Mouse (Mus musculus) central nervous system, embryonic 14 days (tissue): ENCODE results near the gene Dynlt1b. TPM values are rescaled to one million over a fixed set of nuclear protein-coding genes. Genes with fewer than 3 reads are reported as not detected.

Source experiments
- polyA plus RNA-seq: library from polyadenylated mRNA; depleted of rRNA; stranded (reverse); fragments of >200 nt; gene quantifications from 2 replicates; pipeline ENCODE4 v1.2.3, GENCODE M21; 2012; rRNA removed

Dynlt1b gene
- 853 and 911 TPM in 2 replicates for polyA plus RNA-seq

DNA sequence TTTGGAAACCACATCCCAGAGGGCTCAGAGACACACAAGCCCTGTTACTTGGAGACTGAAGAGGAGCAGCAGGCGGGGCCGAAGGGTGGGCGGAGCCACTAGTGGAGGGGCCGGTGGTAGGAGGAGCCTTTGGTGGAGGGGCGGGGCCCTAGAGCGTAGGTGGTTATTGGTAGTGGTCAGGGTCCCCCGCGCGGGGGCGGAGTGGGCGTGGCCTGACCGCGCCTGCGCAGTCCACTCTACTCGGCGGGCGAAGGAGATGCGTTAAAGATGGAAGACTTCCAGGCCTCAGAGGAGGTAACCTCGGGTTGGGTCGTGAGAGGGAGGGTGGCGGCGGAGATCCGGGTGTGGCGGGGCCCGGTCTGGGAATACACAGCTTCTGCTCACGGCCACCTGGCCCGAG is at the start of gene Dynlt1b:
Gene Dynlt1b, plus strand, starts transcription at position 168 of the 400 bp plus-strand sequence.

Other genes starting within 250 kb of the Dynlt1b start
- gene Tmem181a, start 173.3 kb upstream of the Dynlt1b start, polyA plus RNA-seq = 30.7 and 32.9 TPM in 2 replicates
- 51.3 and 59.3 TPM in 2 replicates for gene Dynlt1a, start 112.6 kb upstream of the Dynlt1b start, polyA plus RNA-seq
- gene Dynlt1c, start 171.6 kb downstream of the Dynlt1b start, polyA plus RNA-seq = 63.6 and 68.8 TPM in 2 replicates
- 316 and 354 TPM in 2 replicates for gene Dynlt1f, start 225.8 kb downstream of the Dynlt1b start, polyA plus RNA-seq
- gene Sytl3, start 229.0 kb downstream of the Dynlt1b start, polyA plus RNA-seq = 0.61 and 0.63 TPM in 2 replicates